Mouse (Mus musculus) limb, embryonic 12.5 days (tissue): ENCODE measurements around the gene Hmga1. TPM values are rescaled to one million over a fixed set of nuclear protein-coding genes. Genes with fewer than 3 reads are reported as not detected.

Experiments used
- ATAC-seq: fragments of 200-750 bp; cut with Nextera tagmentation; 2 replicates; pipeline ENCODE4 v1.8.0; 2017; ENCODE audit warnings: low read depth, moderate TSS enrichment; ENCODE audit not compliant: insufficient number of reproducible peaks, insufficient read depth, low FRiP score, low TSS enrichment
- H3K27ac ChIP-seq: fragments of 300-500 bp; sonication (generic); 2 replicates; pipeline ENCODE4 v1.5.1; 2016; ENCODE audit warnings: mild to moderate bottlenecking, moderate library complexity
- H3K27me3 ChIP-seq: fragments of 300-500 bp; sonication (generic); 2 replicates; pipeline ENCODE4 v1.6.1; 2016; ENCODE audit warnings: mild to moderate bottlenecking, moderate library complexity
- H3K36me3 ChIP-seq: fragments of 300-500 bp; sonication (generic); 2 replicates; pipeline ENCODE4 v1.6.1; 2016; ENCODE audit warnings: mild to moderate bottlenecking, moderate library complexity
- H3K4me1 ChIP-seq: fragments of 300-500 bp; sonication (generic); replicated peaks from 2 replicates; pipeline ENCODE4 v1.6.1; 2016
- H3K4me2 ChIP-seq: fragments of 300-500 bp; sonication (generic); 2 replicates; pipeline ENCODE4 v1.6.1; 2016; ENCODE audit warnings: mild to moderate bottlenecking, moderate library complexity
- H3K4me3 ChIP-seq: fragments of 300-500 bp; sonication (generic); replicated peaks from 2 replicates; pipeline ENCODE4 v1.5.1; 2016; ENCODE audit warnings: mild to moderate bottlenecking
- H3K9ac ChIP-seq: fragments of 300-500 bp; sonication (generic); replicated peaks from 2 replicates; pipeline ENCODE4 v1.6.1; 2016; ENCODE audit warnings: mild to moderate bottlenecking, moderate library complexity
- H3K9me3 ChIP-seq: fragments of 300-500 bp; sonication (generic); 2 replicates; pipeline ENCODE4 v1.6.1; 2016; ENCODE audit warnings: mild to moderate bottlenecking, moderate library complexity
- WGBS: fragments of 180-500 bp; shearing (Covaris S2); methylation state at CpG from one replicate; pipeline ENCODE4 v1.1.7; 2016; 5-methylcytosine and 5-hydroxymethylcytosine counted together
- polyA plus RNA-seq: library from polyadenylated mRNA; unstranded; fragments of >200 nt; fragmentation: Nextera tagmentation; extraction: Ambion mirVana; gene quantifications from 2 replicates; pipeline ENCODE4 v1.2.1, GENCODE M21; 2016

Gene Hmga1
- polyA plus RNA-seq, 1 experiment from 2014 or later: 324 TPM

DNA sequence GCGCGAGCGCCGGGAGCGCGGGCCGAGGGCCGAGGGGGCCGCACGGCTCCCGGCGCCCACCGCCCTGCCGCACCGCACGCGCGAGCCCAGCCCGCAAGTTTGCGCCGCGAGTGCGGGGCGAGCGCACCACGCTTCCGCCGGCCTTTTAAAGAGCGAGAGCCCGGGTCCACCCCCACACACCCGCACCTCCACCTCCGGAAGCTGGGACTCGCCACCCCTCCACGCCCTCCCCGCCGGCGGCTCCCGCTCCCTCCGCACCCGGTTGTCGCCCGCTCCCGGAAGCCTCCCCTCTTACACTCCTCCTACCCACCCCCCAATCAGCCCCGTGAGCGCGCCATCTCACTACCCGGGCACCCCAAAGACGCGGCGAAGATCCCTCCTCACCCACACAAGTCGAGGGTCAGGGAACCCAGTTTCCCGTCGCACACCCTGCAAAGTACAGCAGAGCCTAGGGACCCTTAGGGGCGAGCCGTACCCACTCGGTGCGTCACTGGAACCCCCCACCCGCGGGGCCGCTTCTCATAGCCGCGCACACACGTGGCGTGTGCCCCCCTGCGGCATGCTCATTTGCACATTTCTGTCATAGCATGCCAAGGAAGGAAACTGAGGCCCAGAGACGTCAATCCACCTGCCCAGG is 42.9 kb upstream of the Hmga1 start:
- ATAC-seq: no peak
- peak overlapping the region; percentile 69 for H3K9ac ChIP-seq
- H3K27me3 ChIP-seq: peaks cover 97% of the 10 kb centered on the region
- H3K4me2 ChIP-seq: peak overlapping the region; percentile 100
- peaks cover 27% of the 10 kb centered on the region for H3K4me1 ChIP-seq
- WGBS: 2% methylated on average over 62 of the region's 66 CpGs
- H3K4me3 ChIP-seq: peak overlapping the region; percentile 64
- H3K27ac ChIP-seq: no peak overlapping the region
- H3K9me3 ChIP-seq: no peaks in the 10 kb centered on the region
- H3K36me3 ChIP-seq: no peaks in the 10 kb centered on the region

DNA sequence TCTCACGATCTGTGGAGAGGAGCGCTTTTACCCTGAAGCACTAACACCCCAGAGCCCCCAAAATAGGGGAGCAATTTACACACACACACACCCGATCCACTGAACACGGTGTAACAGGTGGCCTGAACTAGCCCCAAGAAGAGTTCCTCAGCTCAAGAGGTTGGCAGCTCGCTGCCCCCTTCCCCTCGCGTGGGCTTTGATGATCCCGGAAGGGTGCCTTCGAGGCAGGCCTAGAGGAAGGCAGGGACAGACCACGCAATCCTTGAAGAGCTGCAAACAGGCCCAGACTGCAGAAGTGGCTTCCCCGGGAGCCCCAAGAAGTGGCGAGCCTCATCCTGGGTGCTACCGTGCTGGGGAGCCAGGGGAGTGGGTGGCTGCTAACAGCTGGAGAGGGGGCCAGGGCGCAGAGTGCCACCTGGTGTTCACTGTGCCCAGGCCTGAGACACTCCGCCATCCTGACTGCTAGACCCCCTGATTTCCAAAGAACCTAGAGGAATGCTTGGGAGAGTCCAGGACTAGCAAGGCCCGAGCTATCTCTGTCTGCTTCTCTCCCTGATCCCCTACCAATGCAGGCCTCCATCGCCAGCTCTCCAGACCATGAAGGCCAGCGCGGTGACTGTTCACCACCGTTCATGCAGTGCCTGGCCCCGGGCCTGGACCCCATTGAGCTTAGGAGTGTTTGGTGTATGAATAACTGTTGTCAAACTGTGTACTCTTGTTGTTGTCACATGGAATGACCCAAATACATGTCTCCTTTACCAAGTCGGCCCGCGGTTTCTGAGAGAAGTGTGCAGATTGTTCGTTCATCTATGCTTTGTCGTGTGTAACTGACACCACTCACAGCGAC is 42.2 kb upstream of the Hmga1 start:
- WGBS: 32% methylated on average over 27 of the region's 27 CpGs
- H3K27me3 ChIP-seq: peaks cover 97% of the 10 kb centered on the region
- H3K4me3 ChIP-seq: peak overlapping the region; percentile 64
- ATAC-seq: no peak
- no peaks in the 10 kb centered on the region for H3K9me3 ChIP-seq
- H3K4me2 ChIP-seq: peak overlapping the region; percentile 100
- no peak overlapping the region for H3K9ac ChIP-seq
- H3K36me3 ChIP-seq: no peaks in the 10 kb centered on the region
- H3K27ac ChIP-seq: no peak overlapping the region
- H3K4me1 ChIP-seq: peaks cover 27% of the 10 kb centered on the region

DNA sequence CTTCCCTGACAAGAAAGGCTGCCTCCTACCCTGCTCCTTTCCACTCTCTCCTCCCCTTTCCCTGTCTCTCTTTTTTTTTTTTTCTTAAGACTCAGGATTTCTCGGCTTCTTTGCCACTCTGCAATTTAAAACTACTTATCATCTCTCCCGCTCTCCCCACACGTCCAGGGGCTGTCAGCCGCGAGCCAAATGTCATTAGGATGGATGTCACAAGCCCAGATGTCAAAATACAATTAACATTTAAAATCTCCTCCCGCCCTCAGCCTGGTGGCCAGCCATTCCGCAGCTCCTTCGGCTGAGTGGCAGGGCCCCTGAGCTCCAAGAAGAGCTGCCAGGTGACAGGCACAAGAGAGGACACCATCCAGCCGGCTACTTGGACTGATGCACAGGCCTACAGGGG is 38.0 kb upstream of the Hmga1 start:
- Histone ChIP-seq H3K27me3 (peaks cover 97% of the 10 kb centered on the region), H3K4me3 (no peak overlapping the region), H3K36me3 (no peaks in the 10 kb centered on the region), H3K4me1 (peaks cover 15% of the 10 kb centered on the region), H3K9me3 (no peaks in the 10 kb centered on the region), H3K4me2 (no peak overlapping the region), H3K9ac (no peak overlapping the region), H3K27ac (no peak overlapping the region)
- no peak for ATAC-seq
- WGBS: 26% methylated on average over 9 of the region's 9 CpGs

DNA sequence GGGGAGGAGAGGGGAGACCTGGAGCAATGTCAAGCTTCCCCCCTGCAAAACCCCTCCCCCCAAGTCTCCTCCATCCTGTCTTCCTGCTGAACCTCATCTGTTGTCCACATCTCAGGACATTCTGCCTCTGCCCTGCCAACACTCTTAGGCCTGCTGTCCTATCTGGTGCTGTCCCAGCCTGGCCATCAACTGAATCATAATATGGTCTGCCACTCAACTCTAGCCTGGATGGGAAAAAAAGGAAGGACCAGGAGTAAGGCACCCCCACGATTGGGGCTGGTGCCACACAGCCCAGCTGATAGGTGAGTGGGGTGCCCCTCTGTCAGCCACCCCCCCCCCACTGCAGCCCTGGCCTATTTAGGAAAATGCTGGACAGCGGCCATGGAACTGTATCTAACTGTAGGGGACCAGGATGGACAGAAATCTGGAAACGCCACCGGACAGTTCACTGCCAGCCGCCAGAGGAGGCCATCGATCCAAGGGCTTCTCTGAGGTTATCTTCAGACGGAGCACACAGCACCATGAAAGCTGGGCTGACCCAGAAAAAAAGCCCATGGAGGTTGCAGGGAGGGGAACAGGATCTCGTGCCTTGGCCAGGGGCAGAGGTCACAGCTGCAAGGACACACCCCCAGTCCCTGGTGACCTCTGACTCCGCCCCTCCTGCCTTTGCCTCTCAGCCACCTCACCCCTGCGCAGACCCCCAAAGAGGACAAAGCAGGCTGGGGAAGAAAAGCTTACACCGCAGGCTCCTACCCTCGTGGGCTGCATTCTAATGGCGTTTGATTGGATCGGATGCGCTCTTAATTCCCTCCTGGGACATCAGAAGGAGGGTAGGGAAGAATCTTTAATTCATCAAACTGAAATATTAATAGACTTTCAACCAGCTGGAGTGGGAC is 37.3 kb upstream of the Hmga1 start:
- H3K4me3 ChIP-seq: no peak overlapping the region
- no peak overlapping the region for H3K4me2 ChIP-seq
- no peak overlapping the region for H3K27ac ChIP-seq
- 49% methylated on average over 15 of the region's 15 CpGs for WGBS
- H3K27me3 ChIP-seq: peaks cover 90% of the 10 kb centered on the region
- no peak overlapping the region for H3K9ac ChIP-seq
- H3K4me1 ChIP-seq: peaks cover 8% of the 10 kb centered on the region; the same call in 1 of the 2 replicates
- H3K9me3 ChIP-seq: no peaks in the 10 kb centered on the region
- no peak for ATAC-seq
- no peaks in the 10 kb centered on the region for H3K36me3 ChIP-seq

DNA sequence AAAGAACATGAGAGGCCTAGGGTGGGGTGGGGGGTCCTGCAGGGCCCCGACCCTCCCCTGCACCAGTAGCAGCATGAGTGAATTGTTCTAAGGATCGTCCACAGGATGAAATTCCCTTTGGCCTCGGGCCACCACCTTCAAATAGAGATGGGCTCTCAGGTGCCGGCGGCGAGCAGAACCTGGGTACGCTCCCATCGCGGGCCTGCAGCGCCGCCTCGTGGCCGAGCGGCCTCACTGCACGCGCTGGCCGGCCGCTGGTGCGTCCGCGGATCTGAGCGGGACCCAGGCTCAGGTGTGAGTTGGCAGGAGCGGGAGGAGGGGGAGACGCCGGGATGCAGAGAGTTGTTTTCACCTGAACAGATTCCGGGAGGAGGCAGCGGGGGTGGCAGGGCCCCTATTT is 35.7 kb upstream of the Hmga1 start:
- H3K4me2 ChIP-seq: peak overlapping the region; percentile 32; the same call in 1 of the 2 replicates
- under 1% methylated on average over 27 of the region's 27 CpGs for WGBS
- H3K4me1 ChIP-seq: peaks cover 6% of the 10 kb centered on the region; the same call in 1 of the 2 replicates
- no peak overlapping the region for H3K9ac ChIP-seq
- no peaks in the 10 kb centered on the region for H3K36me3 ChIP-seq
- no peak overlapping the region for H3K27ac ChIP-seq
- H3K9me3 ChIP-seq: no peaks in the 10 kb centered on the region
- ATAC-seq: no peak
- peaks cover 74% of the 10 kb centered on the region for H3K27me3 ChIP-seq
- no peak overlapping the region for H3K4me3 ChIP-seq

DNA sequence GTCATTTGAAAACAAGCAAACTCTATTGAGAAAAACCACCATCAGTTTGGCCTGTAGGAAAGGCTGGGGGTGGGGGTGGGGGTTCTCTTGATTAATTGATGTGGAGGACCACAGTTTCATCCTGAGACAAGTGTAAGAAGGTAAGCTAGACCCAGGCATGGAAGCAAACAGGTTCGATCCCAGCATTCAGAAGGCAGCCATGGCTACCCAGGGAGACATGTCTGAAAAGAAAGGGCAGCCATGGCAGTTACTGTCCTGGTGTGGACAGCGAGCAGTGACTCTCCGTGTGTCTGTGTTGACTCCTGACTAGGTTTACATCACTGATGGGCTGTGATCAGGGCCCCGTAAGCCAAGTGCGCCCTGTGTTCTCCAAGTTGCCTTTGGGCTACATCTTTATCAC is 35.0 kb upstream of the Hmga1 start, which contains the start of gene Grm4:
Gene Grm4, minus strand, starts transcription at position 101 of the 400 bp plus-strand sequence.
- peak within 1 kb of the TSS; percentile 32; the same call in 1 of the 2 replicates for H3K4me2 ChIP-seq
- H3K27me3 ChIP-seq: peaks cover 69% of the 10 kb centered on the region
- H3K9ac ChIP-seq: no peak within 1 kb of the TSS
- no peaks in the 10 kb centered on the region for H3K36me3 ChIP-seq
- no peaks in the 10 kb centered on the region for H3K9me3 ChIP-seq
- peaks cover 6% of the 10 kb centered on the region; the same call in 1 of the 2 replicates for H3K4me1 ChIP-seq
- ATAC-seq: no peak
- H3K4me3 ChIP-seq: no peak within 1 kb of the TSS
- 71% methylated on average over 5 of the region's 5 CpGs for WGBS
- no peak within 1 kb of the TSS for H3K27ac ChIP-seq

GRCm38 (mm10) chr17:27523121-27523520 is 33.2 kb upstream of the Hmga1 start:
- Histone ChIP-seq H3K27ac (no peak overlapping the region), H3K4me2 (no peak overlapping the region), H3K36me3 (no peaks in the 10 kb centered on the region), H3K9ac (no peak overlapping the region), H3K27me3 (peaks cover 51% of the 10 kb centered on the region), H3K4me3 (no peak overlapping the region), H3K4me1 (peaks cover 6% of the 10 kb centered on the region; the same call in 1 of the 2 replicates), H3K9me3 (no peaks in the 10 kb centered on the region)
- WGBS: 53% methylated on average over 7 of the region's 7 CpGs
- no peak for ATAC-seq

DNA sequence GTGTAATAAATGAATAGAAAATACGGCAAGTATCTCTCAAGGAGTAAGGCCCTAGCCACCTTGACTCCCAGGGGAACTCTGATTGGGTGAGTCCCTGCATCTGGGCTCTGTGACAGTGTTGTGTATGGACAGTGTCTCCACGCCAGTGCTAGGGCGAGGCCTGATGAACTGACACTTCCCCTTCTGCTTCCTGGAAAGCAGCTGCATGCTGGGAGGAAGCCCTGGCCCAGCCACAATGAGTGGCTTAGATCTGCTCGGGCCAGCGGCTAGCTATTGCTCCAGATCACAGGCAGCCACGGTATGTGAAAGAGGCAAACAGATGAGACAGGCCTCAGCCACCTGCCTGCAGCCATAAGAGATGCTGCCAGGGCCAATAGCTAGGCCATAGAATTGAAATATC is 29.1 kb upstream of the Hmga1 start:
- no peak for ATAC-seq
- Histone ChIP-seq H3K4me2 (no peak overlapping the region), H3K27me3 (peaks cover 10% of the 10 kb centered on the region), H3K4me1 (no peaks in the 10 kb centered on the region), H3K27ac (no peak overlapping the region), H3K4me3 (no peak overlapping the region), H3K9ac (no peak overlapping the region), H3K36me3 (no peaks in the 10 kb centered on the region), H3K9me3 (no peaks in the 10 kb centered on the region)
- 81% methylated on average over 6 of the region's 6 CpGs for WGBS

DNA sequence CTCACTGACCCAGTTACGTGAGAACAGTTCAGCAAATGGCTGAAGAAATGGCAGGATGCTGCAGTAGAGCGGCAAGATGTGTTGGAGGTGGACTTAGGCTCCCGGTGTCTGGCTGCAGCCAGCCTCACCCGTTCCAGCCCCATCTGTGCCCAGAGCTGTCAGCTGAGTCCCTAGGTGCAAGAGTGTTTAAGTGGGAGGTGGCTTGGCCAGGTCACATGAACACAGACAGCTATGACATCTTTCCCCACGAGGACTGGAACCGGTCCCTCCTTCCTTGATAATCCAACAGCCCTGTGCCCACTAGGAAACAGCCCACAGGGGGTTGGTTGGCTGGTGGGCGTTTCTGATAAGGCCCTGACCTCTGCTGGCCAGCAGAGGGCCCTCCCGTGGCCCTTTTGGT is 28.3 kb upstream of the Hmga1 start:
- 59% methylated on average over 8 of the region's 8 CpGs for WGBS
- ATAC-seq: no peak

DNA sequence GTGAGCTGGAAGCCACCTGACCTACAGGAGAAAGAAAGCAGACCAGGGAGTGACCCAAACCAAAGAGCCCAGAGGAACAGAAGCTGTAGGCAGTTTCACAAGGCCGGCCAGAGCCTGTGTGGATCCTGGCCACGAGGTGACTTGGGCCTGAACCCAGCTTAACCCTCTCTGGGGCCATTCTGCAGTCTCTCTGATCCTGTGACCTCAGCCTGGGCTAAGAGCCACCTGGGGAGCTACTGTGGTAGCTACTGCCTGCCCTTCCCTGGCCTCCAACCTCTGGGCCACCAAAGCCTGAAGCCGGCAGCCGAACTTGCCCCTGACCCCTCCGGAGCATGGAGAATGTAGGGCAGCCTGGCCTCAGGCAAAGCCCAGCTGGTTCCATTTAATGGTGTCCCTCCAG is 27.5 kb upstream of the Hmga1 start:
- Histone ChIP-seq H3K4me2 (no peak overlapping the region), H3K4me1 (no peaks in the 10 kb centered on the region), H3K36me3 (no peaks in the 10 kb centered on the region), H3K27ac (no peak overlapping the region), H3K27me3 (no peaks in the 10 kb centered on the region), H3K9me3 (no peaks in the 10 kb centered on the region), H3K4me3 (no peak overlapping the region), H3K9ac (0 out of 2 replicates have a peak overlapping the region, but pooled peaks have one; percentile 6)
- ATAC-seq: no peak
- WGBS: 51% methylated on average over 5 of the region's 5 CpGs

More for the DNA sequence above, 28.3 kb upstream of the Hmga1 start:
- Histone ChIP-seq H3K27ac (no peak overlapping the region), H3K36me3 (no peaks in the 10 kb centered on the region), H3K9ac (no peak overlapping the region), H3K9me3 (no peaks in the 10 kb centered on the region), H3K27me3 (peaks cover 3% of the 10 kb centered on the region), H3K4me1 (no peaks in the 10 kb centered on the region), H3K4me2 (no peak overlapping the region), H3K4me3 (no peak overlapping the region)

DNA sequence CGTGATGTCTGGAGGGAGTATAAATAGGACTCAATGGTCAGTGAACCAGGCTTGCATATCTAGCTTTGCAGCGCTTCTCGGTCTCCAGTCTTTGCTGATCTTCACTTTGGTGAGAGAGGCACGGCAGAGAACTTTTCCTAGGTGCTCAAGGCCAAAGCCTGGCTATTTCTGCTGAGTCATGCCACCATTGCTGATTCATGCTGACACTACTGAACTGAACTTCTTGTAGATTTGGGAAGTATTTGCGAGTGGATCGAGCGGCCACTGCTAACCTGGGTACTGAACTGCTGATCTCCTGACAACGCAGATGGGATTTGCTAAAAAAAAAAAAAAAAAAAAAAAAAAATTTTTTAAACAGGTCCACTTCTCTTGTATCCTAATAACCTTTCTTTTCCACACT is 24.2 kb upstream of the Hmga1 start:
- Histone ChIP-seq H3K9ac (no peak overlapping the region), H3K27me3 (no peaks in the 10 kb centered on the region), H3K4me2 (no peak overlapping the region), H3K4me1 (0 out of 2 replicates have a peak, but pooled peaks cover 4% of the 10 kb centered on the region), H3K4me3 (no peak overlapping the region), H3K27ac (no peak overlapping the region), H3K9me3 (no peaks in the 10 kb centered on the region), H3K36me3 (no peaks in the 10 kb centered on the region)
- no peak for ATAC-seq
- 89% methylated on average over 8 of the region's 8 CpGs for WGBS
